Mouse (Mus musculus) CH12.LX (cell line): Measurements from ENCODE around the gene St6gal1.
A peak's percentile ranks its signal among the peaks of the same experiment; 100 is the strongest.

Source experiments
- CTCF ChIP-seq, 2 experiments: IDR thresholded peaks in 1 of 2; conservative IDR thresholded peaks in 1 of 2; 2 replicates each; pipeline ENCODE4 v1.5.1; 2011 to 2012; ENCODE audit warnings: low read depth in 2 of 2, low read length in 2 of 2, improper control_type of control experiment in 1 of 2, inconsistent platforms in 1 of 2, mild to moderate bottlenecking in 1 of 2, moderate library complexity in 1 of 2
- E2F4 ChIP-seq: IDR thresholded peaks from 2 replicates; pipeline ENCODE4 v1.6.1; 2011; ENCODE audit warnings: low read depth, low read length, improper control_type of control experiment; ENCODE audit not compliant: insufficient replicate concordance
- EP300 ChIP-seq: IDR thresholded peaks from 2 replicates; pipeline ENCODE4 v1.6.1; 2011; ENCODE audit warnings: low read length, improper control_type of control experiment
- MXI1 ChIP-seq: IDR thresholded peaks from 2 replicates; pipeline ENCODE4 v1.6.1; 2011; ENCODE audit warnings: mild to moderate bottlenecking, low read depth, low read length, improper control_type of control experiment
- POLR2A ChIP-seq: IDR thresholded peaks from 2 replicates; pipeline ENCODE4 v1.6.1; 2011; ENCODE audit warnings: low read depth, mild to moderate bottlenecking, improper control_type of control experiment, low read length
- USF1 ChIP-seq: IDR thresholded peaks from 2 replicates; pipeline ENCODE4 v1.6.1; 2014; ENCODE audit warnings: low read depth, mild to moderate bottlenecking, inconsistent platforms, low read length, improper control_type of control experiment
- ZC3H11A ChIP-seq: IDR thresholded peaks from 2 replicates; pipeline ENCODE4 v1.6.1; 2012; ENCODE audit warnings: low read depth, mild to moderate bottlenecking, inconsistent platforms, low read length, improper control_type of control experiment
- ZMIZ1 ChIP-seq: IDR thresholded peaks from 2 replicates; pipeline ENCODE4 v1.6.1; 2012; ENCODE audit warnings: low read depth, mild to moderate bottlenecking, inconsistent platforms, low read length, improper control_type of control experiment

DNA sequence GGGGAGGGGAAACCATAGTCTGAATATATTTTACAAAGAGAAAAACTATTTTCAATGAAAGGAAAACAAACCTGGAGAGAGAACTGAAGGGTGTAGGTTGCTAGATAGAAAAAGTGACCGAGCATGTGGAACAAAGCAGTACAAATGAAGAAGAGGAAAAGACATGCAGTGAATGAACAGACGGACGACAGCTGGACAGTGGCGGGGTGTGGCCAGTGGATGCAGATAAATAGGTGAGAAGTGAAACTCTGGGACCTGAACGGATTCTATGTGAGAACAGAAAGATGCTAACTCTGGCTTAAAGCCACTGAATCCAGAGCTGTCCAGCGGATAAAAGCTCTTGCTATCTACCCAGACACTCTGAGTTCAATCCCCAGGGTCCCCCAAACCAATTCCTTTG, 25.2 kb downstream of the St6gal1 start:
- TF ChIP-seq EP300 (peak; percentile 67), USF1 (no peak), POLR2A (no peak), CTCF (conservative IDR thresholded peaks at IDR 0.05 in 1 of 2, IDR thresholded peaks at IDR 0.05 in 1 of 2; ENCODE audit: low read depth in 2 of 2, low read length in 2 of 2) (no peak), ZC3H11A (no peak), ZMIZ1 (no peak), E2F4 (no peak), MXI1 (peak; percentile 45; the same call in 1 of the 2 replicates)
